Mouse (Mus musculus) intestine, embryonic 16.5 days (tissue): ENCODE measurements at regions not wholly inside any gene's neighbourhood (a gene's known extent, or its start where the extent isn't known, plus 50 kb on each side); places are given as distances from the start of the nearest gene placed in this dataset.

Experiments
- ATAC-seq: fragments of 200-750 bp; cut with Nextera tagmentation; 2 replicates; pipeline ENCODE4 v1.8.0; 2017; ENCODE audit warnings: moderate TSS enrichment, moderate library complexity
- H3K27ac ChIP-seq: fragments of 300-500 bp; sonication (generic); 2 replicates; pipeline ENCODE4 v1.5.1; 2014; ENCODE audit warnings: mild to moderate bottlenecking, low read length
- H3K27me3 ChIP-seq: fragments of 300-500 bp; sonication (generic); replicated peaks from 2 replicates; pipeline ENCODE4 v1.6.1; 2014; ENCODE audit warnings: low read length, control low read depth, mixed read lengths; ENCODE audit not compliant: control insufficient read depth, insufficient read depth
- H3K36me3 ChIP-seq: fragments of 300-500 bp; sonication (generic); 2 replicates; pipeline ENCODE4 v1.6.1; 2014; ENCODE audit warnings: low read length, control low read depth; ENCODE audit not compliant: control insufficient read depth, insufficient read depth
- H3K4me1 ChIP-seq: fragments of 300-500 bp; sonication (generic); 2 replicates; pipeline ENCODE4 v1.6.1; 2014; ENCODE audit warnings: low read length, control low read depth, mixed read lengths; ENCODE audit not compliant: control insufficient read depth, insufficient read depth
- H3K4me2 ChIP-seq: fragments of 300-500 bp; sonication (generic); 2 replicates; pipeline ENCODE4 v1.6.1; 2014; ENCODE audit warnings: low read depth, low read length, control low read depth
- H3K4me3 ChIP-seq: fragments of 300-500 bp; sonication (generic); 2 replicates; pipeline ENCODE4 v1.5.1; 2014; ENCODE audit warnings: mild to moderate bottlenecking, low read length
- H3K9ac ChIP-seq: fragments of 300-500 bp; sonication (generic); 2 replicates; pipeline ENCODE4 v1.6.1; 2014; ENCODE audit warnings: low read depth, low read length
- H3K9me3 ChIP-seq: fragments of 300-500 bp; sonication (generic); 2 replicates; pipeline ENCODE4 v1.6.1; 2016; ENCODE audit warnings: low read length, control low read depth; ENCODE audit not compliant: control insufficient read depth
- WGBS: fragments of 180-500 bp; shearing (Covaris S2); extraction: QIAGEN DNeasy Blood & Tissue Kit; methylation state at CpG from one replicate; pipeline ENCODE4 v1.1.7; 2014; 5-methylcytosine and 5-hydroxymethylcytosine counted together

DNA sequence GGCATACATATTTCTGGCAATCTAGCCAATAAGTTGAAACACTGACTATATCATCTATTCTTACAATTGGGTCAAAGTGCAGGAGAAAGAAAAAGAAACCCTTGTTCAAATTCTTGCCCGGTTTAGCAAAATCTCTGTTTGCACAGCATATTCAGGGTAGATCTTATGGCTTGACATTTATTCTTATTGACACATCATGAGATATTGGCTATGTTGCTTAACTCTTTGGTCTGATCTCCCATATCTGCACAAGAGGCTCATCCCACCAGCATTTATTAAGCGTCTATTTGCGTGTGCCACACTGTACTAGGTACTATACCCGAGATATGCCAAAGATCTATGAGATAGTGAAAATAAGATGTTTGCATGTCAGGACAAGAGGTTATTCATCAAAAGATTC is 212.9 kb upstream of the Prep start:
- no peak overlapping the region for H3K9ac ChIP-seq
- H3K36me3 ChIP-seq: no peaks in the 10 kb centered on the region
- no peaks in the 10 kb centered on the region for H3K9me3 ChIP-seq
- no peak overlapping the region for H3K27ac ChIP-seq
- peak; percentile 73 for ATAC-seq
- no peak overlapping the region for H3K4me2 ChIP-seq
- no peak overlapping the region for H3K4me3 ChIP-seq
- H3K27me3 ChIP-seq: no peaks in the 10 kb centered on the region
- no peaks in the 10 kb centered on the region for H3K4me1 ChIP-seq
- 70% methylated on average over 4 of the region's 4 CpGs for WGBS

DNA sequence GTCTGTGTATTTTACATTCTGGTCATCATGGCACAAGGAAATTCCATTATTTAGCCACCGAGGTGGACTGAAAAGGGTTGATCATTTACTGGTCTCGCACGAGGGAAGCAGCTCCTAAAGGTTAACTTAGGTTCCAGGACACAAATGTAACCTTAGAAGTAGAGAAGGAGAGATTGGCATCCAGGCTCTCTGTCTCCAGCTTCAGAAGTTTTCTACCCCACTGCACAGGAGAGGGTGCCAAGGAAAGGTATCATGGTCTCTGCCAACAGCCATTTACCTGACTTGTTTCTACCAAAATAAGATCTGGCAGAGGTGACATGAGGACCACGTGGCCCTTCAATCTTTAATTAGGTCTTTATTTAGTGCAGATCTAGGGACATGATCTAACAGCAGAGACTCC is 218.0 kb upstream of the Prep start:
- Histone ChIP-seq H3K4me1 (peaks cover 16% of the 10 kb centered on the region), H3K4me3 (no peak overlapping the region), H3K4me2 (no peak overlapping the region), H3K36me3 (no peaks in the 10 kb centered on the region), H3K9me3 (no peaks in the 10 kb centered on the region), H3K9ac (no peak overlapping the region), H3K27ac (no peak overlapping the region), H3K27me3 (no peaks in the 10 kb centered on the region)
- WGBS: 81% methylated on average over 4 of the region's 4 CpGs
- no peak for ATAC-seq

- Histone ChIP-seq H3K4me1 (peaks cover 16% of the 10 kb centered on the region), H3K4me2 (no peak overlapping the region), H3K9me3 (no peaks in the 10 kb centered on the region), H3K27me3 (no peaks in the 10 kb centered on the region), H3K36me3 (no peaks in the 10 kb centered on the region), H3K27ac (peak overlapping the region; percentile 79), H3K4me3 (no peak overlapping the region), H3K9ac (no peak overlapping the region)
- 21% methylated on average over 3 of the region's 3 CpGs for WGBS
- peak; percentile 86 for ATAC-seq
Measured at GRCm38 (mm10) chr10:44846765-44847164, 220.2 kb upstream of the Prep start.

DNA sequence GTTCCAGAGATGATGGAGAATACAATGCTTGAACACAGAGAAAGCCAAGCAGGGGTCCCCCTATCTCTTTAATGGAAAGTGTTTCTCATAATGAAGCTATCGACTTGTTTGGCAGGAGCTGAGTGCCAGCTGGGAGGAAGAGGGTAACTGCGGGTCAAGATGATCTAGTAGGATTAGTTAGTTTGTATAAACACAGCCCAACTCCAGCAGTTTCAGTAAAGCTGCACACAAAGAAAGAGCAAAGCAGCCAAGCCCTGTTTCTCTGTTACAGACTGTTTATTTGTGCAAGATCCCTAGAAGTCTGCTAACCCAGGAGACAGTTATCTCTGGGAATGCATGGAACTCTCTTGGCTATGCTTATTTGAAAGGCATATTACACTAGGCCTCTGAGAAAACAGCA is 220.9 kb upstream of the Prep start:
- Histone ChIP-seq H3K4me3 (no peak overlapping the region), H3K4me2 (no peak overlapping the region), H3K9ac (no peak overlapping the region), H3K27ac (peak overlapping the region; percentile 79), H3K27me3 (no peaks in the 10 kb centered on the region), H3K36me3 (no peaks in the 10 kb centered on the region), H3K9me3 (no peaks in the 10 kb centered on the region), H3K4me1 (peaks cover 16% of the 10 kb centered on the region)
- WGBS: 11% methylated on average over 2 of the region's 2 CpGs
- peak; percentile 60 for ATAC-seq

DNA sequence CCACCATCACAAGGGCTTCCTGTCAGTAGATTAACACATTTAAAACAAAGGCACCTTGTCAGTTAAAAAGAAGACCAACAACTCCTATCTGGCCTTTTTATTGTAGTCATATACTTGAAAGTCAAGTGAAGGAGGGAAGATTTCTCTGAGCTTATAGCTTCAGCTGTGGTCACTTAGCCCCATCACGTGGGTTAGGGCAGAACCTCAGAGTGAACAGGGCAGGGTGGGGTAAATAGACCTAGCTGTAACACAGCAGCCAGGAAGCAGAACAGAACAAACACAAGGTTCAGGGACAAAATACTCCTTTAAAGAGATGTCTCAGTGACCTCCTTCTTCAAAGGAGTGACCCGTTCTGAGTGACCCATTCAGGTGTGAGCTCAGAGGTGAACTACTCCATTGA is 226.6 kb upstream of the Prep start:
- WGBS: 56% methylated on average over 2 of the region's 2 CpGs

DNA sequence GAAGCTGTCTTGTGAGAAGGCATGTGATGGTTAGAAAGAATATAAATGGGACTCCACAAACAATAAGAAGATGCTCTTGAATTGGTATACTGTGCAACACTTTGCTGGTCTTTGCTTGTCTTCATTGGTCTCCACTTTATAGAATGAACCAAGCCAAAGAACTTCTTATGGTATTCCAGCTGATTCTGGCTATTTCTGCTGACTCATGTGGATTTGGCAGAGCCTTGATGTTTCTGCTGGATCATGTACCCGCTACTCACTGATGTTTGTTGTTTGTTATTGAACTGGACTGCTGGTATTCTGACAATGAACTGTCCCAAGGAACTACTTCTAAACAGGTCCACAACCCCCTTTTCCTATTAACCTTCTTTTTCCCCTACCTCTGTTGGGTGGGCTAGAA is 234.5 kb upstream of the Prep start:
- Histone ChIP-seq H3K36me3 (no peaks in the 10 kb centered on the region), H3K9ac (no peak overlapping the region), H3K27ac (no peak overlapping the region), H3K9me3 (no peaks in the 10 kb centered on the region), H3K4me3 (no peak overlapping the region), H3K27me3 (no peaks in the 10 kb centered on the region), H3K4me2 (no peak overlapping the region), H3K4me1 (no peaks in the 10 kb centered on the region)
- 95% methylated on average over 1 of the region's 1 CpGs for WGBS
- no peak for ATAC-seq

More for the DNA sequence above, 226.6 kb upstream of the Prep start:
- Histone ChIP-seq H3K4me1 (0 out of 2 replicates have a peak, but pooled peaks cover 3% of the 10 kb centered on the region), H3K4me3 (no peak overlapping the region), H3K27me3 (no peaks in the 10 kb centered on the region), H3K9ac (no peak overlapping the region), H3K9me3 (no peaks in the 10 kb centered on the region), H3K4me2 (no peak overlapping the region), H3K36me3 (no peaks in the 10 kb centered on the region), H3K27ac (no peak overlapping the region)
- ATAC-seq: peak; percentile 80

GRCm38 (mm10) chr10:44826271-44826670 is 240.7 kb upstream of the Prep start:
- no peak for ATAC-seq
- WGBS: 74% methylated on average over 3 of the region's 3 CpGs
- no peaks in the 10 kb centered on the region for H3K36me3 ChIP-seq
- H3K27ac ChIP-seq: no peak overlapping the region
- H3K4me3 ChIP-seq: no peak overlapping the region
- H3K27me3 ChIP-seq: no peaks in the 10 kb centered on the region
- H3K9me3 ChIP-seq: no peaks in the 10 kb centered on the region
- no peak overlapping the region for H3K9ac ChIP-seq
- H3K4me1 ChIP-seq: no peaks in the 10 kb centered on the region
- H3K4me2 ChIP-seq: no peak overlapping the region

- no peaks in the 10 kb centered on the region for H3K9me3 ChIP-seq
- H3K9ac ChIP-seq: no peak overlapping the region
- no peaks in the 10 kb centered on the region for H3K36me3 ChIP-seq
- ATAC-seq: no peak
- H3K4me1 ChIP-seq: no peaks in the 10 kb centered on the region
- 88% methylated on average over 3 of the region's 3 CpGs for whole genome bisulfite sequencing
- no peak overlapping the region for H3K27ac ChIP-seq
- no peaks in the 10 kb centered on the region for H3K27me3 ChIP-seq
- no peak overlapping the region for H3K4me2 ChIP-seq
- H3K4me3 ChIP-seq: no peak overlapping the region
Measured at GRCm38 (mm10) chr10:44821666-44822065, 245.3 kb upstream of the Prep start.

GRCm38 (mm10) chr10:44820379-44820778 is 246.6 kb upstream of the Prep start:
- 61% methylated on average over 2 of the region's 2 CpGs for WGBS
- Histone ChIP-seq H3K4me1 (no peaks in the 10 kb centered on the region), H3K9ac (no peak overlapping the region), H3K27me3 (no peaks in the 10 kb centered on the region), H3K9me3 (no peaks in the 10 kb centered on the region), H3K4me2 (no peak overlapping the region), H3K27ac (no peak overlapping the region), H3K4me3 (no peak overlapping the region), H3K36me3 (no peaks in the 10 kb centered on the region)
- ATAC-seq: no peak

DNA sequence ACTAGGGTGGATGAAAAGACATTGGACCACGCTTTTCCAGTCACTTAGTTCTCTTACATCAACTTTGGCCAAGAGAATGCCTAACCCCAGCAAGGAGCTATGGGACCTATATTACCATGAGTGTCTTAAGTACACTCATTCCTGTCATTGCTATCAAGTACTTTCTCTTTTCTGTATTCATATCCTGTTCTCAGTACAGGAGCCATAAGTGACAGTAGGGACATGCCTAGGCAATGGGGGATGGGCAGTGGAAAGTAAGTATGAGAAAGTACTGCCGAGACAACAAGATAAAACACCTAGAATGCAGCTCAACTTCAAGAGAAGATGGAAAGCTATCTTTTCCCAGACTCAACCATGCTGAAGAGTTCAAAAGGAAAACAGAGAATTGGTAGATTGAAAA is 247.6 kb upstream of the Prep start:
- Histone ChIP-seq H3K36me3 (no peaks in the 10 kb centered on the region), H3K4me2 (no peak overlapping the region), H3K27ac (no peak overlapping the region), H3K4me1 (no peaks in the 10 kb centered on the region), H3K9me3 (no peaks in the 10 kb centered on the region), H3K9ac (no peak overlapping the region), H3K4me3 (no peak overlapping the region), H3K27me3 (no peaks in the 10 kb centered on the region)
- 89% methylated on average over 2 of the region's 2 CpGs for WGBS
- no peak for ATAC-seq
